Mouse (Mus musculus) lung, embryonic 15.5 days (tissue): ENCODE measurements at regions not wholly inside any gene's neighbourhood (a gene's known extent, or its start where the extent isn't known, plus 50 kb on each side); places are given as distances from the start of the nearest gene placed in this dataset.
A peak's percentile ranks its signal among the peaks of the same experiment; 100 is the strongest.

Source experiments
- ATAC-seq: fragments of 200-750 bp; cut with Nextera tagmentation; 2 replicates; pipeline ENCODE4 v1.8.0; 2017; ENCODE audit warnings: moderate number of reproducible peaks, borderline replicate concordance; ENCODE audit not compliant: low FRiP score, low TSS enrichment; ENCODE audit errors: extremely low read depth
- H3K27ac ChIP-seq: fragments of 300-500 bp; sonication (generic); 2 replicates; pipeline ENCODE4 v1.5.1; 2015; ENCODE audit warnings: moderate library complexity, mild to moderate bottlenecking, inconsistent platforms
- H3K27me3 ChIP-seq: fragments of 300-500 bp; sonication (generic); 2 replicates; pipeline ENCODE4 v1.6.1; 2015; ENCODE audit warnings: inconsistent platforms
- H3K36me3 ChIP-seq: fragments of 300-500 bp; sonication (generic); 2 replicates; pipeline ENCODE4 v1.6.1; 2015; ENCODE audit warnings: inconsistent platforms
- H3K4me1 ChIP-seq: fragments of 300-500 bp; sonication (generic); 2 replicates; pipeline ENCODE4 v1.6.1; 2015; ENCODE audit warnings: inconsistent platforms
- H3K4me2 ChIP-seq: fragments of 300-500 bp; sonication (generic); 2 replicates; pipeline ENCODE4 v1.6.1; 2015; ENCODE audit warnings: inconsistent platforms, mild to moderate bottlenecking, moderate library complexity
- H3K4me3 ChIP-seq: fragments of 300-500 bp; sonication (generic); 2 replicates; pipeline ENCODE4 v1.5.1; 2015; ENCODE audit warnings: mild to moderate bottlenecking, inconsistent platforms
- H3K9ac ChIP-seq: fragments of 300-500 bp; sonication (generic); 2 replicates; pipeline ENCODE4 v1.6.1; 2015; ENCODE audit warnings: inconsistent platforms
- H3K9me3 ChIP-seq: fragments of 300-500 bp; sonication (generic); 2 replicates; pipeline ENCODE4 v1.6.1; 2016; ENCODE audit warnings: inconsistent platforms
- WGBS: fragments of 180-500 bp; shearing (Covaris S2); methylation state at CpG from one replicate; pipeline ENCODE4 v1.1.7; 2015; 5-methylcytosine and 5-hydroxymethylcytosine counted together

DNA sequence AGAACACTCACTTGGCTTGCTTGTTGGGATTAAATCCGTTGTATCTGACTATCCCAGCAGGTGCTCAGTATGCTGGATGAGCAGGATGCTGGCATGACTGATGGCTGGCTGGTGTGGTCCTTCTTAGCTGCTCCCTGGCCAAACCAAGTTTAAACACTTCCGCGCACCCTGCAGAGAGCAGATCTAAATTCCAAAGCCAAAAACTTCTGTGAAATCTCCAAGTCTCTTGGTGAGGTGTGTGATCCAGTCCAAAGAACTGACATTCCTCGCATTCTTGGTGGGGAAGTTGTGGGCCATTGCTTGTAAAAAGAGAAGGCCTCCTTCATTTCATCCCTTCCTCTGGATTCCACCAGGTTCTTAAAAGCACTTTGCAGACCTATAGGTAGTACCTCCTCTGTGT lies 1200.9 kb upstream of the A1bg start:
- Histone ChIP-seq H3K4me2 (no peak overlapping the region), H3K9me3 (no peaks in the 10 kb centered on the region), H3K4me3 (no peak overlapping the region), H3K4me1 (peaks cover 36% of the 10 kb centered on the region), H3K27ac (no peak overlapping the region), H3K27me3 (no peaks in the 10 kb centered on the region), H3K9ac (no peak overlapping the region), H3K36me3 (no peaks in the 10 kb centered on the region)
- ATAC-seq, result no peak
- WGBS, result 57% methylated on average over 4 of the region's 4 CpGs

DNA sequence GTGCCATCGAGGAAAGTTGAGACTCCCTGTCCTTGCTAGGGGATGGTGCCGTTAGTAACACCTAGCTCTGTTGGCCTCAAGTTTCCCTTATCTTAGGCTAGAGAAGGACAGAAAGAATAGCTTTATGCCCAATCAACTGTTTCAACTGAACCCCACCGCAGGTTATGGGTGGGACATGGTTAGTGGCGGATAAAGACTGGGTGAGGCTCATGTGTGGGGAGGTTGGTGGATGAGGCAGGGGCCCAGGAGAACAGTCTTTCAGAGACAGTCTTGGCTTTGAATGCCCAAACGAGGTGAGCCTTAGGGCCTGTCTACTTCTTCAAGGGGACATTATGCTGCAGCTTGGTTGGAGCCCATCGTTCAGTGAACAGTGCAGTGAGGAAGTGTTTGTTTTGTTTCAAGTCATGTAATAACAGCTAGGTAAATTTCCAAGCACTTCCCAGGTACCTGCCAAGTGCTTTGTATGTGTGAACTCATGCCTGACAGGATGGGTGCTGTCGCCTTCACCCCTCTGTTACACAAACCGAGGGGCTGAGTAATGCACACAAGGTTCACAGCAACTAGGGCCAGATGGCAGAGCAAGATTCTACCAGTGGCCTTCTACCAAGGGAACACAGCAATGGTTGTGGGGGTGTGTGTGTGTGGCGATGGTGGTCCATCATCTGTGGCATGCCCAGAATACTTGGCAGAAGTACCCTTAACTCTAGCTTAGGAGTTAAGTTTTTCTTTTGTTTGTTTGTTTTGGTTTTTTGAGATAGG lies 1199.6 kb upstream of the A1bg start:
- Histone ChIP-seq H3K4me2 (no peak overlapping the region), H3K9me3 (no peaks in the 10 kb centered on the region), H3K4me3 (no peak overlapping the region), H3K4me1 (peaks cover 30% of the 10 kb centered on the region), H3K27ac (no peak overlapping the region), H3K36me3 (no peaks in the 10 kb centered on the region), H3K9ac (no peak overlapping the region), H3K27me3 (no peaks in the 10 kb centered on the region)
- ATAC-seq, result no peak
- WGBS, result 77% methylated on average over 9 of the region's 9 CpGs

DNA sequence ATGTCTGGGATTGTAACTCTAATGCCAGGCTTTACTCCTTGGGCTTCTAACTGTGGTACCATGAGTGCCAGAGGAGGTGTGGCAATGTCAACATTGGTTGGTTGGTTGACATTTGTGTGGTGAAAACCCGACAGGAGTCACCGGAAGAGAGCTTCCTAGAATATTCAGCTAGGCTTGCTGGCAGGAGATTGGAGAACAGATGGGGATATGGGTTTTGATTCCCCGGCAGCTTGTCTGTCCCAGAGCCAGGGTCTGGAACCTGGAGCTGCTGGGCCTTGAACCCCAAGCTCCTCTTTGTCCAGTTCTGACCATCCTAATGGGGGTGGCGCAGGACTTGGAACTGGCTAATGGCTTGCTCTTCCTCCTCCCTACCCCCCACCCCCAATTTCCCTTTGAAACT lies 1198.9 kb upstream of the A1bg start:
- Histone ChIP-seq H3K4me3 (no peak overlapping the region), H3K27me3 (no peaks in the 10 kb centered on the region), H3K9ac (no peak overlapping the region), H3K27ac (no peak overlapping the region), H3K4me1 (peaks cover 28% of the 10 kb centered on the region), H3K36me3 (no peaks in the 10 kb centered on the region), H3K4me2 (no peak overlapping the region), H3K9me3 (no peaks in the 10 kb centered on the region)
- no peak for ATAC-seq
- WGBS, result 82% methylated on average over 4 of the region's 4 CpGs

DNA sequence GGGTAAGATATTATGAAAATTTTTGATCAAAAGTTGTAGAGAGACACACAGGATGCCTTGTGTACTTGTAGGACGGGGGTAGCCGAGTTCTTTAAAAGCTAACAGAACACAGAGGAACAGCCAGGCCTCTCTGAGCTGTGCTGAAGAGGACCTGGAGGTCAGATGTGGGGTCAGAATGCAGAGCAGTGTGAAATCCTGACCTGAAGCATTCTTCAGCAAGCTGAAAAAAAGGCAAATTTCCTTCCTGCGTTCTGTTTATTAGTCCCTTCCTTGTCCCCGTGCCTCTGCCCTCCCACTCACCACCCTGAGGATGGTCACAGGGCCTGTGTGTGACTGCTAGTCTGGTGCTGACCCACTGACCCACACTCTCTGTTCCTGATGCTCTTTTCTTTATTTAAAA lies 1197.9 kb upstream of the A1bg start:
- no peak for ATAC-seq
- Histone ChIP-seq H3K27me3 (no peaks in the 10 kb centered on the region), H3K36me3 (no peaks in the 10 kb centered on the region), H3K27ac (no peak overlapping the region), H3K4me2 (no peak overlapping the region), H3K4me3 (no peak overlapping the region), H3K9ac (no peak overlapping the region), H3K9me3 (no peaks in the 10 kb centered on the region), H3K4me1 (peaks cover 28% of the 10 kb centered on the region)
- 42% methylated on average over 4 of the region's 4 CpGs for WGBS

DNA sequence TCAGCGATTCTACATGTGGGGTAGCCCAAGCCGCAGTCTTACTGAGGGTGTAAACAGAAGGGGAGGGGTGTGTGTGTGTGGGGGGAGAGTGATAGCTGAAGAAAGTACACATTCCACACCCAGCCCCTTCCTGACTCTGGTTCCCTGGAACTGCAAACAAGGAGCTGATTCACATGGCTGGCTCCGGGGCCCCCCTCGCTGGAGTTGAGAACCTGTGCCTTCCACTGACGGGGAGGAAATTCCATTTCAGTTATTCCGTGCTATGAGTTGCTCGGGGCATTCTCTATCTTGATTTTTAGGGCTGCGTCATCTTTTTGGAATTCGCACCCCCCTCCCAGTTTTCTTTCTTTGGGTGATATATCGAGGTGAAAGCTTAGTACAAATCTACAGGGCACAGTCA lies 1196.2 kb upstream of the A1bg start:
- no peak overlapping the region for H3K9ac ChIP-seq
- no peaks in the 10 kb centered on the region for H3K9me3 ChIP-seq
- no peak overlapping the region for H3K4me3 ChIP-seq
- H3K4me1 ChIP-seq, result peaks cover 34% of the 10 kb centered on the region
- 0 out of 2 replicates have a peak, but pooled peaks have one; percentile 21 for ATAC-seq
- WGBS, result 37% methylated on average over 10 of the region's 10 CpGs
- H3K27ac ChIP-seq, result no peak overlapping the region; the same call in 1 of the 2 replicates
- H3K36me3 ChIP-seq, result no peaks in the 10 kb centered on the region
- H3K4me2 ChIP-seq, result no peak overlapping the region
- no peaks in the 10 kb centered on the region for H3K27me3 ChIP-seq

DNA sequence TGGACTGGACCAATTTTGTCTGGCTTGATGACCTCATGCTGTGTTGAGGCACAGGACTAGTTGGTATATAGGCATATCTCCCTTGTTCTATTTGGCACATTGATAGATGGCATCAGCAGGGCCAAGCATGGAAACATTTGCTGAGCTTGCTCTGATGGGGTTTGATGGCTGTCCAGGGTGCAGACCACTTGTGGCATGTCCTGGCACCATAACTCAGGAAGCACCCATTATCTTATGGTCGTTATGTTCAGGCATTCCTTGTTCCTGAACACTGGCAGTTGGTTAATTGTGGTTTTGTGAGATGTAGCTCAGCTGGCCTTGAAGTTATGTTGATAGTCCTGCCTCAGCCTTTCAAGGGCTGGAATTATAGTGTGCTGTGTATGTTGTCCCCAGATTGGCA lies 1193.4 kb upstream of the A1bg start:
- Histone ChIP-seq H3K27ac (no peak overlapping the region), H3K9me3 (no peaks in the 10 kb centered on the region), H3K27me3 (no peaks in the 10 kb centered on the region), H3K9ac (no peak overlapping the region), H3K4me3 (no peak overlapping the region), H3K36me3 (no peaks in the 10 kb centered on the region), H3K4me1 (peaks cover 41% of the 10 kb centered on the region), H3K4me2 (no peak overlapping the region)
- no peak for ATAC-seq
- WGBS, result 56% methylated on average over 1 of the region's 1 CpGs

DNA sequence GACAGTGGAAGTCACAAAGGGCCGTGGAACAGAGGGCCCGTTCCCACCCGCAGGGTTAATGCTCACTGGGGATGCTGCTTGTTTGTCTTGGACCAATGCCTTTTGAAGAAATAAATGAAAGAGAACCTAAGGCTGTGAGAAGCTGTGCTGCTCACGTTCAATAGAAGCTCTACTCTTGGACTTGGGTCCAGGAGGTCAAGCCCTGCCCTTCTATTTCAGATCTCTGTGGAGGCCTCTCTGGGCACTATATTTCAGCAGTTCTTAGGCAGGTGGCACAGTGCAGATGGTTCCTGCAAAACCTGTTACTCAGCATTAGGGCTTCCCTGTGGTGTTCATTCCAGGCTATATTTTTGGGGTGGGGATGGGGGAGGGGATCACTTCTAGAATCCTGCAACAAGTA lies 1192.0 kb upstream of the A1bg start:
- H3K27ac ChIP-seq, result no peak overlapping the region
- no peaks in the 10 kb centered on the region for H3K36me3 ChIP-seq
- no peaks in the 10 kb centered on the region for H3K27me3 ChIP-seq
- no peaks in the 10 kb centered on the region for H3K9me3 ChIP-seq
- 45% methylated on average over 4 of the region's 4 CpGs for WGBS
- H3K4me3 ChIP-seq, result no peak overlapping the region
- H3K9ac ChIP-seq, result no peak overlapping the region
- ATAC-seq, result no peak
- no peak overlapping the region for H3K4me2 ChIP-seq
- peaks cover 33% of the 10 kb centered on the region for H3K4me1 ChIP-seq

DNA sequence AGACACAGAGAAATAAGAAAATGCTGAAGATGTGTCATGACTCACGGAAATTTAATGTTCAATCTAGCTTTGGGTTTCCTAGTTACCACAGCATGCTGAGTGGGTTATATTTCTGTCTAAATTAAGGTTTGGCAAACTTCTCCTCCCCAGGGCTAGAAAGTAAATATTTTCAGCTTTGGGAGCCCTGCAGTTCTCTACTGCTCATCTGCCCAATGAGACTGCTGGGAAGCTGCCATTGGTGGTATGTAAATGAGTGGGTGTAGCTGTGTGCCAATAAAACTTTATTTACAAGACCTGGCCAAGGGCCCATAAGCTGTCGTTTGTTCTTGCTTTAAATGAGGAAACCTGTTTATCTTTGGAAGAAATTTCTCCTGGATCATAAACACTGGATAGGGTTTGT lies 1189.3 kb upstream of the A1bg start:
- 54% methylated on average over 2 of the region's 2 CpGs for whole genome bisulfite sequencing
- H3K36me3 ChIP-seq, result no peaks in the 10 kb centered on the region

DNA sequence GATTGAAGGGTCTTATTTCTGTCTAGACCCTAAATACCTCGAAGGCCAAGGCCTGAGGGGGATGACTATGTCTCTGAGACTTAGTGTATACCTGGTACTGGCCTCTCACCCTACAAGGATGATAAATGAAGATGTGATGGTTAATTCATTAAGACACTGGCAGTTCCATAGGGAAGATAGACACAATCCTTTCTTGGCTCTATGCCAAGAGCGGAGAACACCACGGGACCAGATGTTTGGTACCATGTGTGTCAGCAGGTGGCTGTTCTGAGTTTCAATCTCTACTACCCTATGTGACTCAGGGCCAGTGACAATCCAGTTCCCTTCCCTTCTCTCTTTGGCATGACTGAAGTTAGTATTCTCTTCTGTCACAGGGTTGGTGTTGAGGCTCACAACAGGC lies 1185.2 kb upstream of the A1bg start:
- WGBS, result 65% methylated on average over 3 of the region's 3 CpGs
- Histone ChIP-seq H3K27ac (no peak overlapping the region), H3K4me2 (no peak overlapping the region), H3K9me3 (no peaks in the 10 kb centered on the region), H3K4me3 (no peak overlapping the region), H3K36me3 (no peaks in the 10 kb centered on the region), H3K9ac (no peak overlapping the region), H3K27me3 (no peaks in the 10 kb centered on the region), H3K4me1 (peaks cover 43% of the 10 kb centered on the region)
- ATAC-seq, result no peak

More for the DNA sequence above, 1189.3 kb upstream of the A1bg start:
- H3K27me3 ChIP-seq, result no peaks in the 10 kb centered on the region
- H3K4me2 ChIP-seq, result no peak overlapping the region
- no peaks in the 10 kb centered on the region for H3K9me3 ChIP-seq
- H3K27ac ChIP-seq, result no peak overlapping the region
- no peak for ATAC-seq
- no peak overlapping the region for H3K9ac ChIP-seq
- H3K4me3 ChIP-seq, result no peak overlapping the region
- peaks cover 19% of the 10 kb centered on the region; the same call in 1 of the 2 replicates for H3K4me1 ChIP-seq

DNA sequence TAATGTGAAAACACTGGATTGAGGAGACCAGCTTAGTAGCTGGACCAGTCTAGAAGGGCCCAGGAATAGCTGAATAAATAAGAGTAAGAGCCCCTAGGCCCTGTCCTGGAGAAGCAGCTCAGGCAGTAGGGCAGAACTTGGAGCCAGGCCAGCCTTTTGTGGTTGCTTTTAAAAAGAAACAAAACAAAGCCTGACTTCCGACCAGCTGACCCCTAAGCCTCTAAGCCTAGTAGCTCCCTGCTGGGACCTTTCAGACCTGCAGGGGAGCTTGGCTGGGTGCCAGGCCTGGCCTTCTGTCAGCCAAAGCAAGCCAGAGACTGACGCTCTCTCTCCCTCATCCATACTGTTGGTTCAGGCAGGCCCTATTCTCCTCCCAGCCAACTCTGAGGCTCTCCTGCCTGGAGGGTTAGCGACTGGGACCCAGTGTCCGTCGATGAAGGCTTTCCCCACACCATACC lies 1183.7 kb upstream of the A1bg start:
- H3K9ac ChIP-seq, result no peak overlapping the region
- H3K4me1 ChIP-seq, result peaks cover 34% of the 10 kb centered on the region
- H3K27ac ChIP-seq, result peak overlapping the region; percentile 66
- H3K4me3 ChIP-seq, result no peak overlapping the region
- H3K9me3 ChIP-seq, result no peaks in the 10 kb centered on the region
- ATAC-seq, result peak; percentile 82
- H3K4me2 ChIP-seq, result no peak overlapping the region
- H3K36me3 ChIP-seq, result no peaks in the 10 kb centered on the region
- no peaks in the 10 kb centered on the region for H3K27me3 ChIP-seq
- WGBS, result 3% methylated on average over 5 of the region's 5 CpGs

DNA sequence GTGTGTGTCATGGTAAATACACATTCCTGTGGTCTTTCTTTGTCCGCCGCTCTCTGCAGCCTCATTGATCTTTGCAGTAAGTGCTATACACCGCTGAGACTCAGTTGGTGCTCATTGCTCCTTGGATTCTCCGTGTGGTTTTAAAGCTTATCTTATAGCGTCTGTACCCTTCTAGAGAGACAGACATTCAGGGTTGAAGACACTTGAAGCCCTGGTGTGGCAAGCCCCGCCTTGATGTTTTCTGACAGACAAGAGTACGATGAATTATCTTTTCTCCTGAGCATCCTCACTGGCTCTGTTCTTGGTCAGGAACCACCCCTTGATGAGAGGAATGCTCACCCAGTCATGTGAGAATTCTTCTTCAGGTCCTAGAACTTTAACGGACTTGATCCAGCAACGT lies 1182.7 kb upstream of the A1bg start:
- Histone ChIP-seq H3K27me3 (no peaks in the 10 kb centered on the region), H3K4me3 (no peak overlapping the region), H3K27ac (0 out of 2 replicates have a peak overlapping the region, but pooled peaks have one; percentile 66), H3K4me2 (no peak overlapping the region), H3K36me3 (no peaks in the 10 kb centered on the region), H3K9ac (no peak overlapping the region), H3K4me1 (peaks cover 34% of the 10 kb centered on the region), H3K9me3 (no peaks in the 10 kb centered on the region)
- WGBS, result 51% methylated on average over 9 of the region's 9 CpGs
- ATAC-seq, result no peak

DNA sequence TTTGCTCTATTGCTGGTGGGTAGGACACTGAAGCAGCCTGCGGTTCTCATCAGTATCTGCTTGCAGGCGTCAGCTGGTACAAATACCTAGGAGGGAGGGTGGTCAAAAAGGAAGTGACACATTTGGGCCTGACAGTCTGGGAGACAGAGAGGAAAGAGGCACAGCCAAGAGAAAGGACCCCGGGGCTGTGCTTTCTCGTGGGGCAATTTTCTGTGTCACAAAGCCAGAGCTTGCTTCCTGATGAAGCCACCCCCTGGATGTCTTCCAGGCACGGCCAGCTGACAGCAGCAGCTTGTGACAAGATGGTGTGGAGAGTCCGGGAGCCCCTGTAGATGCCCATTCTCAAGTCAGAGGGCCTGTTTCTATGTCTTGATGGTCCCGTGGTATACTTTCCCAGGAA lies 1181.8 kb upstream of the A1bg start:
- H3K27ac ChIP-seq, result no peak overlapping the region
- peaks cover 34% of the 10 kb centered on the region for H3K4me1 ChIP-seq
- H3K4me3 ChIP-seq, result no peak overlapping the region
- WGBS, result 29% methylated on average over 7 of the region's 7 CpGs
- no peak overlapping the region for H3K4me2 ChIP-seq
- H3K36me3 ChIP-seq, result no peaks in the 10 kb centered on the region
- H3K27me3 ChIP-seq, result no peaks in the 10 kb centered on the region
- ATAC-seq, result no peak
- H3K9ac ChIP-seq, result no peak overlapping the region
- H3K9me3 ChIP-seq, result no peaks in the 10 kb centered on the region
